Mouse (Mus musculus) splenic B cell, adult 2 months (primary cell): ENCODE data around the gene Rfxap.

Experiments
- DNase-seq: peaks from one replicate; pipeline ENCODE4 v3.0.0-alpha.2; 2011; ENCODE audit warnings: low read depth, low spot score
- H3K27me3 ChIP-seq: 2 replicates; pipeline ENCODE4 v1.6.1; 2012; ENCODE audit warnings: mild to moderate bottlenecking, low read length, moderate library complexity, mixed read lengths; ENCODE audit not compliant: control insufficient read depth, poor library complexity, insufficient read depth, severe bottlenecking
- H3K36me3 ChIP-seq: 2 replicates; pipeline ENCODE4 v1.6.1; 2012; ENCODE audit warnings: mild to moderate bottlenecking, low read length, moderate library complexity, mixed read lengths; ENCODE audit not compliant: control insufficient read depth, poor library complexity, insufficient read depth, severe bottlenecking

Gene Rfxap

GRCm38 (mm10) chr3:54807666-54808217 is at the start of gene Rfxap:
Rfxap (minus strand) TSS chr3:54807791.
- DNase-seq: peak; percentile 98
- Histone ChIP-seq H3K36me3 (peaks cover 6% of the 10 kb centered on the region; the same call in 1 of the 2 replicates), H3K27me3 (no peaks in the 10 kb centered on the region)

DNA sequence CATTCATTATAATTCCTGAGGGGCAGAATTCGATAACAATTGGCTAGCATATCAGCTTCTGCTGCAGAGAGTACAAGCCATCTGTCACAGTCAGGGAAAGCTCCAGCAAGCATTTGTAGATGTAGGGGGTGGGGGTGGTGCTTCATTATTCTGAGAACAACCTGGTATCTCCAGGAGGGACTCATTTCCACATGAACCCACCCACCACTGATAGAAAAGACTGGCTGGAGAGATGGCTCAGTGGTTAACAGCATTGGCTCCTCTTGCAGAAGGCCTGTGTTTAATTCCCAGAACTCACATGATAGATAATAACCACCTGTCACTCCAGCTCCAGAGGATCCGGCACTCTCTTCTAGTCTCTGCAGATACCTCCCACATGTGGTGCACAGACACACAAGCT is 27.8 kb upstream of the Rfxap start:
- H3K27me3 ChIP-seq: no peaks in the 10 kb centered on the region
- DNase-seq: no peak

DNA sequence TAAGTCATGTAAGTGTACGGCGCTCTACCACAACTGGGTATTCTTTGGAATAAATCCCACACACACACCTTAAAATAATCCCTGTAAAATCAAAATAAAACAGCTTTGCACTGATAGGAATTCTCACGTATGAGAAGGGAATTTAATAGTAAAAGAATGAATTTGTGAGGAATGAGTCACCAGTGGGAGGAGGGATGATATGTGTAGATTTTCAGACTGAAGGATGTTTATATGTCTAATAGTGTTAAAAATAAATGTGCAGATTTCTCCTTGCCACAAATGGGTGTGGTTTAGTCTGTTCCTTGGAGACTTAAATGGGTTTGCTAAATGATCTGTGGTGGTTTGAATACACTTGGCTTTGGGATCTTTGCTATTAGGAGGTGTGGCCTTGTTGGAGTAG is 24.9 kb upstream of the Rfxap start:
- Histone ChIP-seq H3K36me3 (no peaks in the 10 kb centered on the region), H3K27me3 (no peaks in the 10 kb centered on the region)
- no peak for DNase-seq

More for the DNA sequence above, 27.8 kb upstream of the Rfxap start:
- no peaks in the 10 kb centered on the region for H3K36me3 ChIP-seq

DNA sequence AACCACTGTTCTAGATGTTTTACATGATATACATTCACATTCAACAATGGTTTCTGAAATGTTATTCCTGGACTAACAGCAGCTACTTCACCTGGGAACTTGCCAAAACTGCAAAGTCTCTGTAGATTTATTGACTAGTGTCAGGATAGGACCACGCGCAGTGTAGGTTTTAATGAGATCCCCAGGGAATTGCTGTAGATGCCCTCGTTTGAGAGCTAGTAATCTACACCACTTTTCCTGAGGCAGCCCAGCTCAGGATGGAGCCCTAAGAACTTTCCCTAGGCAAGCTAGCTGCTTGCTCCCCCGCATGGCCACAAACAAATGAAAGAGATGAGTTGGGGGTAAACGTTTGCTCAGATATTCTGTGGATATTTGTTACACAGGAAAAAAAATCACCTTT is 14.9 kb upstream of the Rfxap start:
- H3K36me3 ChIP-seq: no peaks in the 10 kb centered on the region
- H3K27me3 ChIP-seq: no peaks in the 10 kb centered on the region
- no peak for DNase-seq

GRCm38 (mm10) chr3:54815292-54815691 is 7.7 kb upstream of the Rfxap start:
- peak; percentile 66 for DNase-seq
- no peaks in the 10 kb centered on the region for H3K36me3 ChIP-seq
- no peaks in the 10 kb centered on the region for H3K27me3 ChIP-seq

DNA sequence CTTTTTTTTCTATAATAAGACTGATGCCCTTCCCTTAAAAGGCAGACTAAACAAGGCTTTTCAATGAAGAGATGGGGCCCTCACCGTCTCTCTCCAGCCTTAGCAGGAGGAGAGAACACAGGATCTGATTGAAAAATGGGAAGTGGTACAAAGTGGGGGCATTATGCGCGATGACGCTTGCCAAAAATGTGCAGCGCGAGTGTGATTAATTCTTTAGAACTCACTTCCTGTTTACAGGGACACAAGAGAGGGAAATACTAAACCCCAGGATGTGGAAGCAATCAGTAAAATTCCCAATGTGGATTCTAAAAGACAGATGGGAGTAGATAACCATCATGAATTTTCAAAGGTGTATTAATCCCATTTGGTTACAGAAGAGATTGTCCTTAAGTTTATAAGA is 7.0 kb upstream of the Rfxap start:
- Histone ChIP-seq H3K36me3 (no peaks in the 10 kb centered on the region), H3K27me3 (no peaks in the 10 kb centered on the region)
- no peak for DNase-seq

DNA sequence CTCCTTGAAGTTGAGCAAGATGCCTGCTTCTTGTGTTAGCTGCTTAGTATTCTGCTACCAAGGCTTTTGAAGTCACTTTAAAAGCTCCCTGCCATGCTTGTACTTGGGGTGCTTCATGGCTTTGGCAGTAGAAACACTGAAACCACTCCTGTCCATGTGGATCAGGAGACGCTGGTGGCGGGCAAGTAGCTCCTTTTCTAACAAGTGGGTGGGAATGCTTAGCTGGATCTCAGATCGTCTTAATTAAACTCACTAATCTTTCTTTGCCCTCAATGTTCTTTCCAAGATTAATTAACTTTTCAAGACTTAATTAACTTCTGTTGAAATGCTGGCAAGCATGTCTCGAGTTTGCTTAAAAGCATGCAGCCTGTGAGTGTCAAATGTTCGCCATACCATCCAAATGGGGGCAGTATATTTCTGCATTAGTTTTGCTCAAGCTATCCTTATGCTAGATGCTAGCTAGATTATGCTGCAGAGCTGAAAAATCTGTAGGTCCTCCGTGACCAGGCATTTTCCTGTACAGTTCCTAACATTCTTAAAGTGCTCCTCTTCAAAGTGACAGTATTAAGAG is 5.9 kb upstream of the Rfxap start:
- H3K36me3 ChIP-seq: no peaks in the 10 kb centered on the region
- DNase-seq: no peak
- no peaks in the 10 kb centered on the region for H3K27me3 ChIP-seq

- Histone ChIP-seq H3K36me3 (no peaks in the 10 kb centered on the region), H3K27me3 (no peaks in the 10 kb centered on the region)
- peak; percentile 17 for DNase-seq
Measured at GRCm38 (mm10) chr3:54811616-54812015, 4.0 kb upstream of the Rfxap start.

DNA sequence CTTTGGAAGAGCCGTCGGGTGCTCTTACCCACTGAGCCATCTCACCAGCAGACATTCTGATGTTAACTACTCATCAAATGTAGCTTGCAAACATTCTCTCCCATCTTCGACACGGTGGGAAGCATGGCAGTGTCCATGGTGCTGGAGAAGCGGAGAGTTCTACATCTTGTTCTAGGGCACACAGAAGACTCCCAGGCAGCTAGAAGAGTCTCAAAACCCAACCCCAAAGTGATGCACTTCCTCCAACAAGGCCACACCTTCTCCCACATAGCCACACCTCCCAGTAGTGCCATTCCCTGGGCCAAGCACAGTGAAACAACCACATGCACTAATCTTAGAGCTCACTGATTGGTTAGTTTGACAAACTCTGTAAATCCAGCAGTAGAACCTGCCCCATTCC is 1.5 kb upstream of the Rfxap start:
- no peaks in the 10 kb centered on the region for H3K27me3 ChIP-seq
- peak; percentile 60 for DNase-seq
- 0 out of 2 replicates have a peak, but pooled peaks cover 3% of the 10 kb centered on the region for H3K36me3 ChIP-seq

GRCm38 (mm10) chr3:54807061-54807661 is 430 bp downstream of the Rfxap start:
- no peaks in the 10 kb centered on the region for H3K27me3 ChIP-seq
- DNase-seq: no peak
- H3K36me3 ChIP-seq: peaks cover 6% of the 10 kb centered on the region; the same call in 1 of the 2 replicates

- DNase-seq: no peak
- Histone ChIP-seq H3K36me3 (peaks cover 6% of the 10 kb centered on the region; the same call in 1 of the 2 replicates), H3K27me3 (no peaks in the 10 kb centered on the region)
Measured at GRCm38 (mm10) chr3:54803713-54804112, 3.9 kb downstream of the Rfxap start.

DNA sequence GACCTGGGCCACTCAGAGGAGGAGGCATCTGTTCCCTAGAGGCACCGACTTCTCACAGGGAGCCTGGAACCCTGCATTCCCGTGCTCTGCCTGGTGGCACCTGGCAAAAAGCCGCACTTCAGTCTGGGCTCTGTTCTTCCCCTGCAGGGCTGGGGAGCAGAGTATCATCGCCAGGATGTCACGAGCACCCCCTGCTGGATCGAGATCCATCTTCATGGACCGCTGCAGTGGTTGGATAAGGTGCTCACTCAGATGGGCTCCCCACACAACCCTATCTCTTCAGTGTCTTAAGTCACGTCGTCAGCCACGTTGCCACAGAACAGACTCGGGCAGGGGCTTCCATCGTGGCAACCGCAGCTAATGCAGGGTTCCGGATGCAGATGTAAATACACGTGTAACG is 10.4 kb downstream of the Rfxap start:
- peak; percentile 42 for DNase-seq
- Histone ChIP-seq H3K27me3 (no peaks in the 10 kb centered on the region), H3K36me3 (no peaks in the 10 kb centered on the region)

GRCm38 (mm10) chr3:54795806-54796205 is 11.8 kb downstream of the Rfxap start:
- Histone ChIP-seq H3K36me3 (no peaks in the 10 kb centered on the region), H3K27me3 (no peaks in the 10 kb centered on the region)
- peak; percentile 15 for DNase-seq

DNA sequence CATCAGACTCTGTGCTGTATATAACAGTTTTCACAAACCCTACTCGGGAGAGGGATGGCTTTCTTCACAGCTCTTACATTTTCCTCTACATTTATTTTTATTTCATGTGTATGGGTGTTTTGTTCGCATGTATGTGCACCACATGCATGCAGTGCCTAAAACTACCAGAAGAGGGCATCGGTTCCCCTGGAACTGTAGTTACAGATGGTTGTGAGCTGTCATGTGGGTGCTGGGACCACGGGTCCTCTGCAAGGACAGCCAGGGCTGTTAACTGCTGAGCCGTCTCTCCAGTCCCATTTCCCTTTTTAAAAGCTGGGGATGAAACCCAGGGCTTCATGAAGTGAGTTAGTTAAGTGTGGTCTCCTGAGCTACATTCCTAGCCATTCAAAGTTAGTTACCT is 12.2 kb downstream of the Rfxap start:
- no peaks in the 10 kb centered on the region for H3K27me3 ChIP-seq
- H3K36me3 ChIP-seq: no peaks in the 10 kb centered on the region
- peak; percentile 24 for DNase-seq

DNA sequence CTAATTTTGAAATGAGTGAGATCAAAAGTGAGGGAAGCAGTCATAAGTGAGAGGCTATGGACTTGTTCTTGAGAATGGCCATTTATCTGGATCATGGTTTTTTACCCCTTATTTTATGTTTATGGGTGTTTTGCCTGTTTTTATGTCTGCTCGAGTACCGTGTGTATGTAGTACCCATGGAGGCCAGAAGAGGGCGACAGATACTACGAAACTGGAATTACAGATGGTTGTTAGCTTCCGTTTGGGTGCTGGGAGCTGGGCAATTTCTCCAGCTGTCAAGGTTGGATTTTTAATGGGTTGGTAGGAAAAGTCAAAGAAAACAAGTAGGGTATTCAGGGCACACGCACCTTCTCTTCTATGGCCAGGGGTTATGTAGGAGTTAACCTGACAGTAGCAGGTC is 13.8 kb downstream of the Rfxap start:
- H3K36me3 ChIP-seq: no peaks in the 10 kb centered on the region
- peak; percentile 28 for DNase-seq
- no peaks in the 10 kb centered on the region for H3K27me3 ChIP-seq
